Mouse (Mus musculus): ENCODE data around the gene Trappc5. TPM values are rescaled to one million over a fixed set of nuclear protein-coding genes. Genes with fewer than 3 reads are reported as not detected.

The Trappc5 gene
- polyA plus RNA-seq, 1 experiment from 2014 or later = 38.4 TPM

GRCm38 (mm10) chr8:3710312-3710711, 34.2 kb downstream of the Trappc5 start:
- no peak for ATAC-seq (ENCODE audit: borderline replicate concordance, extremely low read depth, low FRiP score, low TSS enrichment)

GRCm38 (mm10) chr8:3711646-3712045, 35.5 kb downstream of the Trappc5 start:
- WGBS = 32% methylated on average over 2 of the region's 2 CpGs

More at GRCm38 (mm10) chr8:3710312-3710711, 34.2 kb downstream of the Trappc5 start:
- H3K4me3 ChIP-seq = no peak overlapping the region
- H3K4me1 ChIP-seq = no peaks in the 10 kb centered on the region
- no peak overlapping the region for H3K9ac ChIP-seq
- no peaks in the 10 kb centered on the region for H3K36me3 ChIP-seq
- H3K9me3 ChIP-seq = no peaks in the 10 kb centered on the region
- no peak overlapping the region for H3K27ac ChIP-seq
- 78% methylated on average over 3 of the region's 3 CpGs for WGBS
- no peaks in the 10 kb centered on the region for H3K27me3 ChIP-seq
- no peak overlapping the region for H3K4me2 ChIP-seq

GRCm38 (mm10) chr8:3717321-3717954, 41.3 kb downstream of the Trappc5 start:
- whole genome bisulfite sequencing = 67% methylated on average over 12 of the region's 12 CpGs
- no peak for ATAC-seq (ENCODE audit: borderline replicate concordance, extremely low read depth, low FRiP score, low TSS enrichment)

More at GRCm38 (mm10) chr8:3711646-3712045, 35.5 kb downstream of the Trappc5 start:
- no peak for ATAC-seq (ENCODE audit: borderline replicate concordance, extremely low read depth, low FRiP score, low TSS enrichment)
- H3K27ac ChIP-seq = no peak overlapping the region
- no peak overlapping the region for H3K4me3 ChIP-seq
- no peaks in the 10 kb centered on the region for H3K27me3 ChIP-seq
- H3K9ac ChIP-seq = no peak overlapping the region
- H3K4me1 ChIP-seq = no peaks in the 10 kb centered on the region
- H3K9me3 ChIP-seq = no peaks in the 10 kb centered on the region
- no peak overlapping the region for H3K4me2 ChIP-seq
- H3K36me3 ChIP-seq = no peaks in the 10 kb centered on the region

GRCm38 (mm10) chr8:3718559-3718958, 42.5 kb downstream of the Trappc5 start:
- no peaks in the 10 kb centered on the region for H3K4me1 ChIP-seq
- no peaks in the 10 kb centered on the region for H3K27me3 ChIP-seq
- ATAC-seq (ENCODE audit: borderline replicate concordance, extremely low read depth, low FRiP score, low TSS enrichment) = peak; percentile 43; the same call in 1 of the 2 replicates
- no peak overlapping the region for H3K4me3 ChIP-seq
- H3K9ac ChIP-seq = no peak overlapping the region
- H3K27ac ChIP-seq = no peak overlapping the region
- 12% methylated on average over 14 of the region's 14 CpGs for WGBS
- H3K36me3 ChIP-seq = no peaks in the 10 kb centered on the region
- H3K4me2 ChIP-seq = no peak overlapping the region
- no peaks in the 10 kb centered on the region for H3K9me3 ChIP-seq

More at GRCm38 (mm10) chr8:3717321-3717954, 41.3 kb downstream of the Trappc5 start:
- no peaks in the 10 kb centered on the region for H3K4me1 ChIP-seq
- H3K36me3 ChIP-seq = no peaks in the 10 kb centered on the region
- no peaks in the 10 kb centered on the region for H3K27me3 ChIP-seq
- no peaks in the 10 kb centered on the region for H3K9me3 ChIP-seq
- no peak overlapping the region for H3K4me2 ChIP-seq
- H3K4me3 ChIP-seq = no peak overlapping the region
- no peak overlapping the region for H3K27ac ChIP-seq
- no peak overlapping the region for H3K9ac ChIP-seq

GRCm38 (mm10) chr8:3720551-3720950, 44.5 kb downstream of the Trappc5 start, which contains the start of gene Clec4g:
Gene Clec4g, minus strand, starts transcription at chr8:3720651.
- ATAC-seq (ENCODE audit: borderline replicate concordance, extremely low read depth, low FRiP score, low TSS enrichment) = no peak
- Histone ChIP-seq H3K27me3 (no peaks in the 10 kb centered on the region), H3K4me1 (no peaks in the 10 kb centered on the region)

GRCm38 (mm10) chr8:3721041-3721440, 44.9 kb downstream of the Trappc5 start:
- Histone ChIP-seq H3K36me3 (no peaks in the 10 kb centered on the region), H3K4me1 (no peaks in the 10 kb centered on the region), H3K4me2 (no peak overlapping the region), H3K9me3 (no peaks in the 10 kb centered on the region), H3K27ac (no peak overlapping the region), H3K9ac (no peak overlapping the region), H3K4me3 (no peak overlapping the region), H3K27me3 (no peaks in the 10 kb centered on the region)
- WGBS = 26% methylated on average over 1 of the region's 1 CpGs
- ATAC-seq (ENCODE audit: borderline replicate concordance, extremely low read depth, low FRiP score, low TSS enrichment) = no peak

More at GRCm38 (mm10) chr8:3720551-3720950, 44.5 kb downstream of the Trappc5 start, which contains the start of gene Clec4g:
- no peak within 1 kb of the TSS for H3K9ac ChIP-seq
- H3K4me2 ChIP-seq = no peak within 1 kb of the TSS
- H3K27ac ChIP-seq = no peak within 1 kb of the TSS
- no peak within 1 kb of the TSS for H3K4me3 ChIP-seq
- H3K36me3 ChIP-seq = no peaks in the 10 kb centered on the region
- 57% methylated on average over 5 of the region's 5 CpGs for WGBS
- H3K9me3 ChIP-seq = no peaks in the 10 kb centered on the region

Other genes starting within 250 kb of the Trappc5 start
- 9.2 and 11.4 TPM in 2 replicates for gene Pex11g, start 208.6 kb upstream of the Trappc5 start, polyA plus RNA-seq (2015; fragmentation: Nextera tagmentation; extraction: Ambion mirVana)
- not detected in 2 replicates for gene Tex45, start 205.4 kb upstream of the Trappc5 start, polyA plus RNA-seq (2015; fragmentation: Nextera tagmentation; extraction: Ambion mirVana)
- gene Zfp358, start 183.2 kb upstream of the Trappc5 start, polyA plus RNA-seq (2015; fragmentation: Nextera tagmentation; extraction: Ambion mirVana) = 44.6 and 45.2 TPM in 2 replicates
- gene Mcoln1, start 175.8 kb upstream of the Trappc5 start, polyA plus RNA-seq (2015; fragmentation: Nextera tagmentation; extraction: Ambion mirVana) = 45.7 and 50.7 TPM in 2 replicates
- gene Pnpla6, start 160.9 kb upstream of the Trappc5 start, polyA plus RNA-seq (2015; fragmentation: Nextera tagmentation; extraction: Ambion mirVana) = 21.7 and 29.9 TPM in 2 replicates
- gene C330021F23Rik, start 108.3 kb upstream of the Trappc5 start, polyA plus RNA-seq (2015; fragmentation: Nextera tagmentation; extraction: Ambion mirVana) = 0.77 and 1.1 TPM in 2 replicates
- gene Camsap3, start 89.0 kb upstream of the Trappc5 start, polyA plus RNA-seq (2015; fragmentation: Nextera tagmentation; extraction: Ambion mirVana) = 5.8 and 6.9 TPM in 2 replicates
- gene Xab2, start 55.0 kb upstream of the Trappc5 start, polyA plus RNA-seq (2015; fragmentation: Nextera tagmentation; extraction: Ambion mirVana) = 58.0 and 61.8 TPM in 2 replicates
- gene Pet100, start 54.8 kb upstream of the Trappc5 start, polyA plus RNA-seq (2015; fragmentation: Nextera tagmentation; extraction: Ambion mirVana) = 83.5 and 91.0 TPM in 2 replicates
- 0.12 TPM in 1 of 2 replicates, not detected in the other for gene Pcp2, start 50.8 kb upstream of the Trappc5 start, polyA plus RNA-seq (2015; fragmentation: Nextera tagmentation; extraction: Ambion mirVana)
- 75.6 and 84.6 TPM in 2 replicates for gene Stxbp2, start 45.3 kb upstream of the Trappc5 start, polyA plus RNA-seq (2015; fragmentation: Nextera tagmentation; extraction: Ambion mirVana)
- gene Retn, start 20.5 kb upstream of the Trappc5 start, polyA plus RNA-seq (2015; fragmentation: Nextera tagmentation; extraction: Ambion mirVana) = not detected in 2 replicates
- 1.8 and 2.0 TPM in 2 replicates for gene Mcemp1, start 10.5 kb upstream of the Trappc5 start, polyA plus RNA-seq (2015; fragmentation: Nextera tagmentation; extraction: Ambion mirVana)
- gene Fcor, start 3.9 kb upstream of the Trappc5 start, polyA plus RNA-seq (2015; fragmentation: Nextera tagmentation; extraction: Ambion mirVana) = 6.8 and 8.2 TPM in 2 replicates
- gene Fcer2a, start 17.9 kb downstream of the Trappc5 start, polyA plus RNA-seq (2015; fragmentation: Nextera tagmentation; extraction: Ambion mirVana) = 0.23 TPM in 1 of 2 replicates, not detected in the other
- 0.40 and 0.47 TPM in 2 replicates for gene Clec4g, start 44.4 kb downstream of the Trappc5 start, polyA plus RNA-seq (2015; fragmentation: Nextera tagmentation; extraction: Ambion mirVana)
- 0.26 and 0.34 TPM in 2 replicates for gene Cd209a, start 72.7 kb downstream of the Trappc5 start, polyA plus RNA-seq (2015; fragmentation: Nextera tagmentation; extraction: Ambion mirVana)
- gene Cd209e, start 178.0 kb downstream of the Trappc5 start, polyA plus RNA-seq (2015; fragmentation: Nextera tagmentation; extraction: Ambion mirVana) = not detected in 2 replicates
- not detected in 2 replicates for gene Cd209d, start 202.3 kb downstream of the Trappc5 start, polyA plus RNA-seq (2015; fragmentation: Nextera tagmentation; extraction: Ambion mirVana)